Mouse (Mus musculus): ENCODE measurements around the gene Psmd11.

Psmd11 gene

DNA sequence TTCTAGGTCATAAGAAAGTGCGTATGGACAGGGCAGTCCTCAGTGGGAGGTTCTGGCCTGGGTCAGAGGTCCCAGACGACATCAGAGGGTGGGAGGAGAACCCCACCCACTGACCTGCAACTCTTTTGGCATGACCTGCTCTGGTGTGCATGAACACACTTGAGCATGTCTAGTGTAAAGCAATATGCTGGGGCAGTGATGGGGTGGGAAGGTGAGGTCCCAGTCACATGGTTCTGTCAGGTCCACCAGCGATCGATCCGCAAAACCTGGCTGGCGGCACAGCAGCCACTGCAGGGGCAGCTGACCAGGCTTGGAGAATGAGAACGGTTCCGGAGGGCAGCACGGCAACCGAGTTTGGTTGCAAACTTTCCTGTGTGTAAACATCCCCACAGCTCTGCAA is 53.9 kb downstream of the Psmd11 start:
- DNase-seq (ENCODE audit: low read depth) = no peak

DNA sequence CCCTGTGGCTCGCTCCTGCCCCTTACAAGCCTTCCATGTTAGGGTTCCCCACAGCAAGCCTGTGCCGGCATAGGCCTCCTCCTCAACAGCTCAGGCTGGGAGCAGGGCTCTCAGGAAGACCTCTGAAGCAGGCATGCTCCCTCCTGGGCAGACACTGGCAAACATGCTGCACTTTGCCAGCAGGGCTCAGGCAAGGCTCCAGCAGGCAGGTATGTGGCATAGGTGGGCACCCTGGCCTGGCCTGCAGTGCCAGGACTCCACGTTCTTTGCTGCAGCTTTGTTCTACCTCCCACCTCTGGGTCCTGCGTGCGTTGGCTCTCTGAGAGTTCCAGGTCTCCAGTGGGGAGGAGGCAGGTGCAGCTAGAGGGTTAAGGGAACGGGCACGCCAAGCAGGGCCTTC is 54.5 kb downstream of the Psmd11 start:
- DNase-seq (ENCODE audit: low read depth) = no peak

DNA sequence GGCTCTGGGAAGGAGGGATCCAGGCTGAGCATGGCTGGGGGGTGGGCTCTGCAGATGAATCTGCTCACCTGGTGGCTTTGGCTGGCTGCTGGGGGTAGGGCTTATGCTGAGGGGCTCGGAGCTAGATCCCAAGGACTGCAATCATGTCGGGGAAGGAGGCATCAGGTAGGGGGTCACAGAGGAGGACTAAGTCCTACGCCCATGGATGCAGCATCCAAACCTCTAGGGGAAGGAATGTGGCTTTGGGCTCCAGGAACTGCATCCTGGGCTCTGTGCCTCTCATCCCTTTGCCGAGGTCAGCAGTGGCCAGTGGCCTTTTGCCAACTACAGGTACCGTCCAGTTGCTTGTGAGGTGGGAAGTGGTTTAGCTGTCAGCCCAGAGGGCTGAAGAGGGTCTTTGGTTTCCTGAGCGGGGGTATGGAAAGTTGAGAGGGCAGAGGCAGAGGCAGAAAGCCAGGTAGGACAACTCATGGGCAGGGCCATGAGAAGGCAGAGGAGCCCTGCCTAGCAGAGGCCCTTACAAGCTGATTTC is 55.2 kb downstream of the Psmd11 start:
- no peak for DNase-seq (ENCODE audit: low read depth)

- no peak for DNase-seq (ENCODE audit: low read depth)
Observed at GRCm38 (mm10) chr11:80484191-80484791, 55.9 kb downstream of the Psmd11 start.

DNA sequence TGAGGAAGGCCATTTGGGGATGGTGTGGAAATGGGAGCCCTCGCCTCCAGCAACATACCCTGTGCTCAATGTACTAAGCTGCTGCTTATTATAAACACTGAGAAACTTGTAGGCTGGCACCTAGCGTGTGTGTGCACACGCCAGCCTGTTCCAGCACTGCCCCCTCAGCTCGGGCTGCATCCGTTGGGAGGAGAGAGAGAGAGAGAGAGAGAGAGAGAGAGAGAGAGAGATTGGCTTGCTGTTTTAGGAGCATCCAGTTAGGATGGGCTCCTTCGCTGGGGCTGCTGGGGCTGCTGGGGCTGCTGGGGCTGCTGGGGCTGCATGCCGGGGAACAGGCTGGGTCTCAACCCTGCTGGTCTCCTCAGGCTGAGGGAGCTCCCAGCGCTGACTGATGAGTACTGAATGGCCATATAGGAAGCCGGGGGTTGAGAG is 56.7 kb downstream of the Psmd11 start:
- DNase-seq (ENCODE audit: low read depth) = no peak

DNA sequence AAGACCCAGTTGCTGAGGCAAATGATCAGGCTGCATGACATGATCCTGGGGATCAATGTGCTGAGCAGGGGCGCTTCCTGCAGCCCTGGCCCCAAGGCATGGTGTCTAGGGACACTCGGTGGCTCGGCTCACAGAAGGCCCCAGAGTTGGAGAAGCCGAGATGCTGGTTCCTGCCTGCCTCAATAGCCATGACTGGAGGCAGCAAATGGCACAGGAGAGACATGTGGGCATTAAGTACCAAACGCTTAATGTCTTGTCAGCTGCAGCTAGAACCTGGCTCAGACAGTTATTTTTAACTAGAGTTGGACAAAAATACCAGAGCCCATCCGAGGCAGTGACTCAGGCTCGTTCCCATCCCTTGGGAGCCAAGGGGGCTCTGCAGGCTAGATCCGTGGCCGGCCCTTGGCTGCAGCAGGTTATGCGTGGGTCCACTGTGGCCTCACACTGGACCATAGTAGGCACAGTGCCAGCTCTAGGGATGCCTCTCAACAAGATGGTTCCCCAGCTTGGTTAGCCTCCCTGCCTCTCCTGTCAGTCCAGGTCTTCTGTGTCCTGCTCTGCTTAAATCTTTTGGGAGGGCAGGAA is 57.3 kb downstream of the Psmd11 start:
- DNase-seq (ENCODE audit: low read depth) = no peak

DNA sequence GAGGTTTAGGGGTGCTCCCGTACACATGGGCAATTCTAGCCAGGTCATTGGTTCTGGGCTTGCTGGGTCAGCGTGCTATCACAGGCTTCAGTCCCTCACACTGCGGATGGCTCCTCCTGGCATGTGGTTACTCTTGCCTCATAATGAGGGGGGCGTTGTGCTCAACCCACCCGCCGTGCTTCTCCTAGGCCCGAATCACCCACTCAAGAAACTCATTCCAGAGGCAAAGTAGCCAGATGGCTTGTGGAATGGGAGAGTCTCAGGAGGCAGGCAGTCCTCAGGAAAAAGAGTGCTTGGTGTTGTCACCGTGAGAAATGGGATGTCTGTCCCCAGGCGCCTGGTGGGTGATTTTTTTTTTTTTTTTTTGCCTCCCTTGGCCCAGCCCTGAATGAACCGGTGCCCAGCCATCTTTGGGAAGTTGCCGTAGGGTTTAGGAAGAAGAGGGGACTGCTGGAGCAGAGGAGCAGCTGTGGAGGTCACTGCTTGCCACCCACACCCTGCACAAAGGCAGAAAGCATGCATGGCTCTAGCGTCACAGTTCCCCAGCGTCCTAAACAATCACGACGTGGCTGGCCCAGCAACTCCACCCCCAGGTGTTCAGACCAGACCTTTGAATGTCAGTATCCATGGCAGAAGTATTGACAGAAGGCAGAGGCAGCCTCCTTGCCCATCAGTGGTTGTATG is 59.6 kb downstream of the Psmd11 start:
- no peak for DNase-seq (ENCODE audit: low read depth)

DNA sequence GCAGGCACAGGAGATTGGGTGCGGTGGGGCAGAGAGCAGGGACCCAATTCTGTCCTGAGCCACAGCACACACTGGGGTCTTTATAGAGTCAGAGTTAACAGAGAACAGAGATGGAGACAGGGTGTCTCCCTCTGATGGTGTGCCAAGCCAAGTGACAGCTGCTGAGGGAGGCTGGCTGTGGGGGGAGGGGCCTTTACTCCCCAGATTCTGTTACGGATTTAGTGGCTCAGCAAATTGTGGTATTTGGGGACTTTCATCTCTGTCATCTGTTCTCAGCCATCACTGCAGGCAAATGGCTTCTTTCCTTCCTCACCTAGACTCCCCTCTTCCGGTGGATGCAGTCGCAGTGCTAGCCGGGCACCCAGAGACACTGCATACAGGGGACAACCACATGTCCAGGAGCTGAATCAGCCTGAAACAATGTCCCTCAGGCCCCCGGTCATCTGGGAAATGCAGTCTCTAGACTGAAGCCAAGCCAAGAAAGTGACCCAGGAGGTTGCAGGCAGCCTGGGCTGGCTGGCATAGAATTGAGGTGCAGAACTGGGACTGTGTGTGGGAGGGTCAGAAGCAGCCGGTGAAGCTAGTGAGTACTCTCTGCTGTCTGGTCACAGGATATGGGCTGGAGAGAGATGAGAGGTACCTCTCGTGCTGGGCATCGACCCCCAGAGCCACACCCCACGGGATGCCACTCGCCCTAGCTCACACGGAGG is 60.9 kb downstream of the Psmd11 start:
- peak; percentile 67 for DNase-seq (ENCODE audit: low read depth)

GRCm38 (mm10) chr11:80489882-80490196 is 61.4 kb downstream of the Psmd11 start:
- DNase-seq (ENCODE audit: low read depth) = peak; percentile 66

DNA sequence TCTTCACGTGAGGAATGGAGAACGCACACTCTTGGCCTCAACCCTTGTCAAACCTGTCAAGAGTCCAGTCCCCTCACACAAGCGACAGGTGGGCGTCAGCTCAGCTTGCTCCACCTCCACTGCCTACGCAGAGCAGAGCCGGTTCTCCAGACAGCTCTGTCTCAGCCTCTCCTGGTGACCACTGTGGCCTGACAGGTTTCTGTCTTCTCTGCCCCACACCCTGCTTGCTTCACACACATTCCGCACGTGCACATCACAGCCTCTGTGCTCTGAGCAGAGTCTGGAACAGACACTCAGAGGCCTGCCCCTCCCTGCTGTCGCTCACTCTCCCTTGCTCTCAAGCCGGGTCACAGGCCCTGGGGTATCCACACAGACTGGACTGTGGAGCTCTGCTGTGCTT is 62.4 kb downstream of the Psmd11 start:
- no peak for DNase-seq (ENCODE audit: low read depth)

DNA sequence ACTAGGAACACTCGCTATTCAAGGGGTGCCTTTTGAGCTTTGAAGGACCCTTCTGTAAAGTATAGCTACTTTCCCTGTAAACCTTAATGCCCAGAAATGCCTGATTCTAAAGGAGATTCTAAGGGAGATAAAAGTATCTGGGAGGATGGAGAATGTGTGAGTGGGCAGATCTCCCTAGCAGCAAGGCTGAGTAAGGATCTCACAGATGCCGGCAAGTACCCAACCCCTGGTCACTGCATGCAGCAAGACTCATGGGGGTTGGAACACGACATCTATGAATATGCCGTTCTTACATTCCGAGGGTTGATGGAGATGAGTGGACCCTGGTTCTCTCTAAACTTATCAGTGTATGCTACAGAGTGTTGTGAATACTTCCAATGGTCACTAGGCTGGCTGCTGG is 64.8 kb downstream of the Psmd11 start:
- no peak for DNase-seq (ENCODE audit: low read depth)

DNA sequence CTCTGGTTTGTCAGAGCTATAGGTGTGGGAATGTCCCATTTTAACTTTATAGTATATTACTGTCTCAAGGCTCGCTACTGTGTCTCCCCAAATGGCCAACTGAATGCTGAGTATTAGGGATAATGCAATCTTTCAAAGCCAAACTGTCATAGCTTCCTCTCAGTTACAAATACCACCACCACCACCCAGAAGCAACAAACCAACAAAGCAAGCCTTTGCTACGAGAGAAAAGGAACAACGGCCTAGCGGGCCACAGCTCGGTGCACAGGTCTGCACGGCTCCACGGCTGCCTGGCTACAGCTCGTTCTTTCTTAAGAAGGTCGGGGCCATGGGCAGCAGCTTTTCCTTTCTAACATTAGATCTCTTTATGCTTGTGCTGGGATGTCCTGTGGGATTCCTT is 66.4 kb downstream of the Psmd11 start:
- no peak for DNase-seq (ENCODE audit: low read depth)

GRCm38 (mm10) chr11:80495972-80496371 is 67.6 kb downstream of the Psmd11 start:
- DNase-seq (ENCODE audit: low read depth) = no peak

GRCm38 (mm10) chr11:80496640-80497039 is 68.2 kb downstream of the Psmd11 start:
- peak; percentile 44 for DNase-seq (ENCODE audit: low read depth)

- DNase-seq (ENCODE audit: low read depth) = no peak
Observed at GRCm38 (mm10) chr11:80497225-80497919, 69.0 kb downstream of the Psmd11 start.

- no peak for DNase-seq (ENCODE audit: low read depth)
Observed at GRCm38 (mm10) chr11:80498328-80499070, 70.1 kb downstream of the Psmd11 start.

- no peak for DNase-seq (ENCODE audit: low read depth)
Observed at GRCm38 (mm10) chr11:80499550-80499952, 71.1 kb downstream of the Psmd11 start.

GRCm38 (mm10) chr11:80503281-80503680 is 74.9 kb downstream of the Psmd11 start:
- DNase-seq (ENCODE audit: low read depth) = no peak

DNA sequence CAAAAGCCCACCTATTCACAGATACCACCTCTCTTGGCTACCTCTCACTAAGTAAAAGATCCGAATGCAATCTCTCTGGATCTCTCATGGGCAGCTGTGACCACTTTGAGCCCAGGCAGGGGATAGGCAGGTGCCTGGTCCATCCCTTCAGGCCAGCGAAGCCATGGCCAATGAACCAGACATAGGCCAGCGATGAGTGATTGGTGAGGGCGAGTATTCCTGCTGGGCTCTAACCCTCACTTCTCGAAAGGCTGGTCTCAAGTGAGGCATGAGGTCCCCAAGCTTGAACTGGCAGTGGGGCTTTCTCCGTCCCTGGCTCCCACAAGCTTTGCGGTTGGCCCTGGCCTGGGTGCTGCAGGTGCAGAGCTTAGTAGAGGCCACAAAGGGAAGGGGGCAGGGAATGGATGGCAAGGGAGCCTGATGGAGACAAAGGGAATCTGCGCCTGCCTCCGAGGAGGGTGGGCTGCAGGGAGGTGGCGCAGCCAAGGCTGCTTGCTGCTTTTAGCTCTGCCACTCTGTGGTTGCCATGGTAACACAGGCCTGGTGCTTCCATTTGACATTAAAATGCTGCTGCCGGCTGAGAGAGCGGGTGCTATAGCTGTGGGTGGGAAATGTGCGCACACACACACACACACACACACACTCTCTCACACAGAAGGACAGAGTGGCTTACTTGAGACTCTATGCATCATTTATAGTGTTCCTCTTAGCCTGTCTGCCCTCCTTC is 75.5 kb downstream of the Psmd11 start:
- peak; percentile 76 for DNase-seq (ENCODE audit: low read depth)

- peak; percentile 61 for DNase-seq (ENCODE audit: low read depth)
Observed at GRCm38 (mm10) chr11:80504519-80505385, 76.3 kb downstream of the Psmd11 start.
